Mouse (Mus musculus): ENCODE measurements at regions not wholly inside any gene's neighbourhood (a gene's known extent, or its start where the extent isn't known, plus 50 kb on each side); places are given as distances from the start of the nearest gene placed in this dataset.

GRCm38 (mm10) chr8:109155489-109155888, 338.3 kb upstream of the Pmfbp1 start:
- 77% methylated on average over 11 of the region's 11 CpGs for WGBS (ENCODE audit: insufficient replicate concordance)
- H3K27me3 ChIP-seq = no peaks in the 10 kb centered on the region
- no peak overlapping the region for H3K9ac ChIP-seq
- no peaks in the 10 kb centered on the region for H3K36me3 ChIP-seq
- no peak overlapping the region for H3K4me3 ChIP-seq (replicated peaks)
- H3K9me3 ChIP-seq (replicated peaks) = no peaks in the 10 kb centered on the region
- DNase-seq = no peak
- H3K27ac ChIP-seq = no peak overlapping the region
- H3K4me1 ChIP-seq (replicated peaks) = no peaks in the 10 kb centered on the region
- H3K4me2 ChIP-seq = no peak overlapping the region
- no peak for ATAC-seq (ENCODE audit: low read depth)

- 77% methylated on average over 8 of the region's 8 CpGs for WGBS (ENCODE audit: insufficient replicate concordance)
- no peak overlapping the region for H3K4me2 ChIP-seq
- ATAC-seq (ENCODE audit: low read depth) (no peak), DNase-seq (no peak)
- H3K4me3 ChIP-seq (replicated peaks) = no peak overlapping the region
- no peaks in the 10 kb centered on the region for H3K4me1 ChIP-seq (replicated peaks)
- H3K36me3 ChIP-seq = no peaks in the 10 kb centered on the region
- no peak overlapping the region for H3K9ac ChIP-seq
- H3K9me3 ChIP-seq (replicated peaks) = no peaks in the 10 kb centered on the region
- H3K27ac ChIP-seq = no peak overlapping the region
- no peaks in the 10 kb centered on the region for H3K27me3 ChIP-seq
Observed at GRCm38 (mm10) chr8:109156016-109156415, 337.8 kb upstream of the Pmfbp1 start.

GRCm38 (mm10) chr8:109172701-109173100, 321.1 kb upstream of the Pmfbp1 start:
- 68% methylated on average over 4 of the region's 4 CpGs for WGBS (ENCODE audit: insufficient replicate concordance)
- no peak overlapping the region for H3K27ac ChIP-seq
- ATAC-seq (ENCODE audit: low read depth) (no peak), DNase-seq (no peak)
- no peak overlapping the region for H3K9ac ChIP-seq
- H3K4me3 ChIP-seq (replicated peaks) = no peak overlapping the region
- no peaks in the 10 kb centered on the region for H3K27me3 ChIP-seq
- no peak overlapping the region for H3K4me2 ChIP-seq
- no peaks in the 10 kb centered on the region for H3K4me1 ChIP-seq (replicated peaks)
- no peaks in the 10 kb centered on the region for H3K36me3 ChIP-seq
- no peaks in the 10 kb centered on the region for H3K9me3 ChIP-seq (replicated peaks)

GRCm38 (mm10) chr8:109185558-109186198, 308.1 kb upstream of the Pmfbp1 start:
- peak overlapping the region; percentile 19; the same call in 1 of the 2 replicates for H3K4me2 ChIP-seq
- H3K27ac ChIP-seq = no peak overlapping the region
- no peaks in the 10 kb centered on the region for H3K27me3 ChIP-seq
- no peak overlapping the region for H3K4me3 ChIP-seq (replicated peaks)
- no peak overlapping the region for H3K9ac ChIP-seq
- no peak for ATAC-seq (ENCODE audit: low read depth)
- DNase-seq = no peak
- H3K9me3 ChIP-seq (replicated peaks) = no peaks in the 10 kb centered on the region
- WGBS (ENCODE audit: insufficient replicate concordance) = 25% methylated on average over 10 of the region's 10 CpGs
- no peaks in the 10 kb centered on the region for H3K4me1 ChIP-seq (replicated peaks)
- no peaks in the 10 kb centered on the region for H3K36me3 ChIP-seq

DNA sequence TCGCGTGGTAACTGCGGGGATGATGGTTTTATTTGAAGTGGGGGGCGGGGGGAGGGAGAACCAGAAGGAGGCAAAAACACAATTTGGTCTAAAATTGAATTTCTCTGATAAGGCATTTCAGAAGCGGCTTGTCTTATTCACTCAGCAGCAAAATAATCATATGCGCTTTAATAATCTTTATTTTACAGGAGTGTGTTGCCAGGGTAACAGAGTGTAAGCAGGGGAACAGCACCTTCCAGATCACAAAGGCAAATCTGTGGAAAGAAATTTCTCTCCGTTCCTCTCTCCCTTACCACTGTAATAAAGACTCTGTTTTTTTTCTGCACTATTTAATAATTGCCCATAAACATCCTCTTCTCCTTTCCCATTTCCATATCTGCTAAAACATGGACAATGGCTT, 306.2 kb upstream of the Pmfbp1 start:
- no peaks in the 10 kb centered on the region for H3K36me3 ChIP-seq
- no peaks in the 10 kb centered on the region for H3K9me3 ChIP-seq (replicated peaks)
- ATAC-seq (ENCODE audit: low read depth) (no peak), DNase-seq (no peak)
- H3K9ac ChIP-seq = no peak overlapping the region
- no peaks in the 10 kb centered on the region for H3K27me3 ChIP-seq
- H3K4me3 ChIP-seq (replicated peaks) = no peak overlapping the region
- no peak overlapping the region for H3K27ac ChIP-seq
- WGBS (ENCODE audit: insufficient replicate concordance) = 65% methylated on average over 7 of the region's 7 CpGs
- no peak overlapping the region for H3K4me2 ChIP-seq
- no peaks in the 10 kb centered on the region for H3K4me1 ChIP-seq (replicated peaks)

- H3K4me2 ChIP-seq = no peak overlapping the region
- no peaks in the 10 kb centered on the region for H3K36me3 ChIP-seq
- H3K4me3 ChIP-seq (replicated peaks) = no peak overlapping the region
- DNase-seq (no peak), ATAC-seq (ENCODE audit: low read depth) (no peak)
- H3K4me1 ChIP-seq (replicated peaks) = no peaks in the 10 kb centered on the region
- no peaks in the 10 kb centered on the region for H3K27me3 ChIP-seq
- no peaks in the 10 kb centered on the region for H3K9me3 ChIP-seq (replicated peaks)
- 70% methylated on average over 8 of the region's 8 CpGs for WGBS (ENCODE audit: insufficient replicate concordance)
- no peak overlapping the region for H3K9ac ChIP-seq
- H3K27ac ChIP-seq = no peak overlapping the region
Observed at GRCm38 (mm10) chr8:109214247-109214646, 279.6 kb upstream of the Pmfbp1 start.

DNA sequence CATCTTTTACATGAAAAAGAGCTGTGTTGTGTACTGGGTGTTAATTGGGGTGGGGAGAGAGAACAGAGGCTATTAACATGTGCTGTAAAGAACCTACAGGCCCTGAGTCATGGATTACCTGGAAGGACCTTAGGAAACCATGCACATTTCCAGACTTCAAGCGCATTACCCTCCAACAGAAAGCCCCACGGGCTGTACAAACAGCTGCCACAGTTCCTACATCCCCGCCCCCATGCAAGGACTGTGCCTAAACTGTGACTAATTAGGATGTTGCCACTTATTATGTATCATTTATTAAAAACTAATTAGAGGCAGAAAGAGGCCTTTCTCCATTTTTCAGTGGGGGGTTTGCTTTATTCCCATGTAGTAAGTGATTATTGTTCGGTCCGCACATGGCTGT, 277.5 kb upstream of the Pmfbp1 start:
- Histone ChIP-seq H3K4me2 (no peak overlapping the region), H3K4me1 (replicated peaks) (no peaks in the 10 kb centered on the region), H3K9me3 (replicated peaks) (no peaks in the 10 kb centered on the region), H3K36me3 (no peaks in the 10 kb centered on the region), H3K4me3 (replicated peaks) (no peak overlapping the region), H3K9ac (no peak overlapping the region), H3K27me3 (no peaks in the 10 kb centered on the region), H3K27ac (no peak overlapping the region)
- DNase-seq (no peak), ATAC-seq (ENCODE audit: low read depth) (no peak)
- WGBS (ENCODE audit: insufficient replicate concordance) = 86% methylated on average over 5 of the region's 5 CpGs

GRCm38 (mm10) chr8:109217326-109217725, 276.5 kb upstream of the Pmfbp1 start:
- 83% methylated on average over 19 of the region's 19 CpGs for WGBS (ENCODE audit: insufficient replicate concordance)
- Histone ChIP-seq H3K4me2 (no peak overlapping the region), H3K27me3 (no peaks in the 10 kb centered on the region), H3K9ac (no peak overlapping the region), H3K4me3 (replicated peaks) (no peak overlapping the region), H3K9me3 (replicated peaks) (no peaks in the 10 kb centered on the region), H3K27ac (no peak overlapping the region), H3K4me1 (replicated peaks) (no peaks in the 10 kb centered on the region), H3K36me3 (no peaks in the 10 kb centered on the region)
- DNase-seq = no peak
- ATAC-seq (ENCODE audit: low read depth) = no peak

- DNase-seq (no peak), ATAC-seq (ENCODE audit: low read depth) (no peak)
- Histone ChIP-seq H3K36me3 (no peaks in the 10 kb centered on the region), H3K4me1 (replicated peaks) (no peaks in the 10 kb centered on the region), H3K4me2 (no peak overlapping the region), H3K27me3 (no peaks in the 10 kb centered on the region), H3K9ac (no peak overlapping the region), H3K27ac (no peak overlapping the region), H3K9me3 (replicated peaks) (no peaks in the 10 kb centered on the region), H3K4me3 (replicated peaks) (no peak overlapping the region)
- WGBS (ENCODE audit: insufficient replicate concordance) = 75% methylated on average over 32 of the region's 32 CpGs
Observed at GRCm38 (mm10) chr8:109232281-109233234, 261.3 kb upstream of the Pmfbp1 start.

DNA sequence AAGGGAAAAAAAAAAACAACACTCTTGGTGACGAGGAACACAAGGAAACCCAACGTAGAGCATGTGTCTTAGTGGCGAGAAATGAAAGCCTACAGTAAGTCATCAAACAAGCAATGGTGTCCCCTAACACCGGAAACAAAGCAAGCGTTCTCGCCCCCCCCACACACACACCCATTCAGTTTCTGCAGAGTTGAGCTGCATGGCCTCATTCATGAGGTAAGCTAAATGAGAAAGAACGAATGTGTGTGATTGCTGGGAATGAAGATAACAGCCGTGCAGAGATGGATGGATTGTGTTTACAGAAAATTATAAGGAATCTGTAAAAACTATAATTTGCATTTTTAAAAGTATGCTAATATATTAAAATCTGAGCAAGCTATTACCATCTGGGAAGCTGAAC, 248.3 kb upstream of the Pmfbp1 start:
- Histone ChIP-seq H3K9me3 (replicated peaks) (no peaks in the 10 kb centered on the region), H3K4me3 (replicated peaks) (no peak overlapping the region), H3K36me3 (no peaks in the 10 kb centered on the region), H3K4me1 (replicated peaks) (no peaks in the 10 kb centered on the region), H3K9ac (no peak overlapping the region), H3K27ac (no peak overlapping the region), H3K27me3 (no peaks in the 10 kb centered on the region), H3K4me2 (no peak overlapping the region)
- no peak for ATAC-seq (ENCODE audit: low read depth)
- 66% methylated on average over 8 of the region's 8 CpGs for WGBS (ENCODE audit: insufficient replicate concordance)
- DNase-seq = no peak

GRCm38 (mm10) chr8:109247875-109248274, 246.0 kb upstream of the Pmfbp1 start:
- ATAC-seq (ENCODE audit: low read depth) = no peak
- Histone ChIP-seq H3K4me3 (replicated peaks) (no peak overlapping the region), H3K27ac (no peak overlapping the region), H3K27me3 (no peaks in the 10 kb centered on the region), H3K36me3 (no peaks in the 10 kb centered on the region), H3K4me1 (replicated peaks) (no peaks in the 10 kb centered on the region), H3K4me2 (no peak overlapping the region), H3K9ac (no peak overlapping the region), H3K9me3 (replicated peaks) (no peaks in the 10 kb centered on the region)
- DNase-seq = no peak
- WGBS (ENCODE audit: insufficient replicate concordance) = 76% methylated on average over 6 of the region's 6 CpGs

DNA sequence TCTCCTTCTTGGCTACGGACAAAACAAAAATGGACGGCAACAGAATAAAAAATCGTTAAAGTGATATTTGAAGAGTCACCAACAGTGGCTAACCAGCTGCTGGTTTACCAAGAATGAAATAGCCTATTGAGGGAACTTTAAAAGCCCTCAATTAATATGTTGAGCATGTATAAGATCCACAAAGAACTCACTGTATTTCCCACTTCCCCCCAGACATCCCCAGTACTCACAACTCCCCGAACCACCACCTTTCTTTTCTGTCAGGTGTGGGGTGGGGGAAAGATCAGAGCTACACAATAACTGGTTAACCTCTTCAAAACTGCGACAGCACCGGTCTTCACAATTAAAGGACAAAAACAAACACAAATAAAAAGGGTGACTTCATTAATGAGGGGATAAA, 245.5 kb upstream of the Pmfbp1 start:
- H3K4me1 ChIP-seq (replicated peaks) = no peaks in the 10 kb centered on the region
- no peak overlapping the region for H3K4me2 ChIP-seq
- ATAC-seq (ENCODE audit: low read depth) = no peak
- H3K4me3 ChIP-seq (replicated peaks) = no peak overlapping the region
- H3K36me3 ChIP-seq = no peaks in the 10 kb centered on the region
- 70% methylated on average over 6 of the region's 6 CpGs for WGBS (ENCODE audit: insufficient replicate concordance)
- no peaks in the 10 kb centered on the region for H3K9me3 ChIP-seq (replicated peaks)
- H3K27ac ChIP-seq = no peak overlapping the region
- no peak overlapping the region for H3K9ac ChIP-seq
- no peak for DNase-seq
- no peaks in the 10 kb centered on the region for H3K27me3 ChIP-seq
